ENCODE assay signal across 11 mouse cellular contexts in genomic region chr11:77884524-77885245, GRCm38 (mm10). TPM values are rescaled to one million over a fixed set of nuclear protein-coding genes. Genes with fewer than 3 reads are reported as not detected.
DNase-seq lines count a peak whose midpoint lies in the region; ATAC-seq lines count a peak whose summit lies in the region.
"Had no signal": no experiment of that assay in that cellular context is flagged by ENCODE, and none has a peak within 500 bp of the region (broad histone marks: within the 10 kb centered on the region; RNA-seq: fewer than 3 reads in every experiment).

No protein-coding gene starts in this region.

- H3K9me3 ChIP-seq in kidney, embryonic 16.5 days (ENCODE audit: low read length), result no peaks in the 10 kb centered on the region
- H3K9me3 ChIP-seq in intestine, embryonic 15.5 days, result no peaks in the 10 kb centered on the region
- H3K9me3 ChIP-seq in neural tube, embryonic 11.5 days (ENCODE audit: control insufficient read depth, low read length), result no peaks in the 10 kb centered on the region
- H3K9me3 ChIP-seq: lung, embryonic 15.5 days had no signal

- DNase-seq in adrenal gland, adult (ENCODE audit: inconsistent age in 2 of 2, low spot score in 1 of 2), result peak; percentile 38 to 74
- DNase-seq in adrenal gland, adult 18-20 months (ENCODE audit: low spot score in 2 of 2), result no peak
- peak; percentile 36 for DNase-seq in kidney, adult 18-20 months
- DNase-seq in neural tube, embryonic 11.5 days (ENCODE audit: low spot score), result no peak
- DNase-seq in spleen, postnatal 14 days (ENCODE audit: low spot score in 2 of 2), result no peak
- DNase-seq in urinary bladder, postnatal 10 days (ENCODE audit: low spot score), result no peak
- DNase-seq: cerebellum, postnatal 10 days had no signal

- H3K4me3 ChIP-seq in kidney, embryonic 16.5 days (ENCODE audit: low read length), result no peak overlapping the region
- H3K4me3 ChIP-seq in intestine, embryonic 15.5 days (replicated peaks), result no peak overlapping the region
- H3K4me3 ChIP-seq in neural tube, embryonic 11.5 days (ENCODE audit: low read depth, low read length), result no peak overlapping the region
- H3K4me3 ChIP-seq: lung, embryonic 15.5 days had no signal

- no peak overlapping the region for H3K27ac ChIP-seq in kidney, embryonic 16.5 days (ENCODE audit: low read length)
- peak overlapping the region; percentile 40; the same call in 1 of the 2 replicates for H3K27ac ChIP-seq in intestine, embryonic 15.5 days
- 0 out of 2 replicates have a peak overlapping the region, but pooled peaks have one; percentile 39 for H3K27ac ChIP-seq in neural tube, embryonic 11.5 days (ENCODE audit: low read depth, low read length)
- H3K27ac ChIP-seq: lung, embryonic 15.5 days had no signal

- no peak overlapping the region for H3K4me2 ChIP-seq in kidney, embryonic 16.5 days (replicated peaks; ENCODE audit: low read depth, low read length)
- no peak overlapping the region for H3K4me2 ChIP-seq in intestine, embryonic 15.5 days (replicated peaks)
- 0 out of 2 replicates have a peak overlapping the region, but pooled peaks have one; percentile 16 for H3K4me2 ChIP-seq in neural tube, embryonic 11.5 days (ENCODE audit: low read depth)
- H3K4me2 ChIP-seq: lung, embryonic 15.5 days had no signal

- WGBS in kidney, embryonic 16.5 days, result 35% methylated on average over 10 of the region's 10 CpGs
- 41% methylated on average over 10 of the region's 10 CpGs for WGBS in intestine, embryonic 15.5 days
- WGBS in neural tube, embryonic 11.5 days, result 30% methylated on average over 10 of the region's 10 CpGs

- no peak overlapping the region for H3K9ac ChIP-seq in kidney, embryonic 16.5 days (replicated peaks; ENCODE audit: low read length)
- no peak overlapping the region for H3K9ac ChIP-seq in intestine, embryonic 15.5 days
- H3K9ac ChIP-seq in neural tube, embryonic 11.5 days (ENCODE audit: low read length), result no peak overlapping the region
- H3K9ac ChIP-seq: lung, embryonic 15.5 days had no signal

- no peak for ATAC-seq in kidney, embryonic 16.5 days (ENCODE audit: low FRiP score, low TSS enrichment)
- peak; percentile 73 for ATAC-seq in intestine, embryonic 15.5 days
- ATAC-seq in neural tube, embryonic 11.5 days (ENCODE audit: insufficient read depth, low FRiP score, low TSS enrichment), result peak; percentile 37; the same call in 1 of the 2 replicates

- H3K27me3 ChIP-seq in kidney, embryonic 16.5 days (ENCODE audit: insufficient read depth, low read length), result 0 out of 2 replicates have a peak, but pooled peaks cover 3% of the 10 kb centered on the region
- no peaks in the 10 kb centered on the region for H3K27me3 ChIP-seq in intestine, embryonic 15.5 days (replicated peaks)
- H3K27me3 ChIP-seq in neural tube, embryonic 11.5 days (ENCODE audit: control insufficient read depth, insufficient read depth, low read length), result peaks cover 36% of the 10 kb centered on the region
- H3K27me3 ChIP-seq: lung, embryonic 15.5 days had no signal

- H3K4me1 ChIP-seq in kidney, embryonic 16.5 days (ENCODE audit: insufficient read depth, low read length), result no peaks in the 10 kb centered on the region
- peaks cover 26% of the 10 kb centered on the region for H3K4me1 ChIP-seq in intestine, embryonic 15.5 days (replicated peaks)
- H3K4me1 ChIP-seq in neural tube, embryonic 11.5 days (ENCODE audit: control insufficient read depth, insufficient read depth, low read length), result peaks cover 34% of the 10 kb centered on the region

- no peaks in the 10 kb centered on the region for H3K36me3 ChIP-seq in kidney, embryonic 16.5 days (ENCODE audit: insufficient read depth, low read length)
- H3K36me3 ChIP-seq in intestine, embryonic 15.5 days, result no peaks in the 10 kb centered on the region
- H3K36me3 ChIP-seq in neural tube, embryonic 11.5 days (ENCODE audit: control insufficient read depth, insufficient read depth, low read length), result no peaks in the 10 kb centered on the region
- H3K36me3 ChIP-seq: lung, embryonic 15.5 days had no signal

RNA-seq across cellular contexts. Expression of gene Pipox, which starts 9.2 kb away (rescaled TPM):
- 1 to 10 TPM in 1 of 2 experiments, under 1 TPM in 1; 0.26 to 2.4 TPM for total RNA-seq in adrenal gland, adult 18-20 months (2021)
- 14.7 and 16.0 TPM in 2 replicates for polyA plus RNA-seq in kidney, embryonic 16.5 days (2015; fragmentation: Nextera tagmentation; extraction: Ambion mirVana)
- 29.8 and 36.1 TPM in 2 replicates for polyA plus RNA-seq in intestine, embryonic 15.5 days (2015; fragmentation: Nextera tagmentation; extraction: Ambion mirVana)
- 2.6 and 4.0 TPM in 2 replicates for polyA plus RNA-seq in neural tube, embryonic 11.5 days (2014; fragmentation: Nextera tagmentation; extraction: Ambion mirVana)

RNA-seq across cellular contexts. Expression of gene Sez6, which starts 45.9 kb away (rescaled TPM):
- total RNA-seq in adrenal gland, adult 18-20 months (2021), result 1 to 10 TPM; 2.1 to 2.4 TPM
- 0.19 and 0.27 TPM in 2 replicates for polyA plus RNA-seq in kidney, embryonic 16.5 days (2015; fragmentation: Nextera tagmentation; extraction: Ambion mirVana)
- polyA plus RNA-seq in intestine, embryonic 15.5 days (2015; fragmentation: Nextera tagmentation; extraction: Ambion mirVana), result 0.95 and 1.2 TPM in 2 replicates
- 12.4 and 13.8 TPM in 2 replicates for polyA plus RNA-seq in neural tube, embryonic 11.5 days (2014; fragmentation: Nextera tagmentation; extraction: Ambion mirVana)
- total RNA-seq: granulocyte monocyte progenitor cell, adult 5-6 weeks had no signal

Comparison
In these comparisons a context has a peak if more than half of its experiments do, and no peak if none do; other contexts are left out.
1. DNase-seq: peak in adrenal gland, adult (2 of 2) and kidney, adult 18-20 months (single experiment); none in adrenal gland, adult 18-20 months (0 of 2), neural tube, embryonic 11.5 days (single experiment), spleen, postnatal 14 days (0 of 2) and urinary bladder, postnatal 10 days (single experiment).